18 mouse cellular contexts compared by ENCODE assay signal in the genomic region with DNA sequence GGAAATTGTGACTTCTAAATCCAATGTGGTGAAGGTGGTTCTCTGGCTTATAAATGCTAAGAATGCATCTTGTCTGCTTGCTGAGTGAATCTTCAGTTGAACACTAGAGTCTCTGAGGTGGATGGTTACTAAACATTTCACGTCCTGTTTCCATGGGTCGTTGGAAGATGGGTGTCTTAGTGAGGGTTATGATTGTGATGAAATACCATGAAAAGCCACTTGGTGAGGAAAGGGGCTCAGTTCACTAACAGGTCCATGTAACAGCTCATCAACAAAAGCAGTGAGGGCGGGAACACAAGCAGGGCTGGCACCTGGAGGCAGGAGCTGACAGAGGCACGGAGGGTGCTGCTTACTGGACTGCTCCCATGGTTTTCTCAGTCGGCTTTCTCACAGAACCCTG. TPM values are rescaled to one million over a fixed set of nuclear protein-coding genes. Genes with fewer than 3 reads are reported as not detected.
A peak's percentile ranks its signal among the peaks of the same experiment; 100 is the strongest.
DNase-seq lines count a peak whose midpoint lies in the region; ATAC-seq lines count a peak whose summit lies in the region.
"Had no signal": no experiment of that assay in that cellular context is flagged by ENCODE, and none has a peak within 500 bp of the region (broad histone marks: within the 10 kb centered on the region; RNA-seq: fewer than 3 reads in every experiment).

No protein-coding gene starts in this region.

- DNase-seq in frontal cortex, postnatal 14 days (ENCODE audit: low spot score in 2 of 2) = no peak
- DNase-seq in 3T3-L1 (ENCODE audit: low read depth, low spot score) (peak; percentile 5), 416B (ENCODE audit: low read depth) (peak; percentile 39)
- no peak for DNase-seq in lung, postnatal 4 days
- DNase-seq in layer of hippocampus, adult 9-11 months = no peak
- DNase-seq: adrenal gland, adult 2 months; adrenal gland, postnatal 10 days; adrenal gland, postnatal 25 days; cerebellum, adult 11-12 months; cerebellum, adult 2 months; cerebellum, adult 9-10 months; cerebellum, postnatal 10 days; cerebellum, postnatal 25 days; forebrain, postnatal 0 days had no signal

- ATAC-seq in frontal cortex, adult (ENCODE audit: low TSS enrichment) = 0 out of 2 replicates have a peak, but pooled peaks have one; percentile 18
- ATAC-seq in megakaryocyte, adult 5-6 weeks (ENCODE audit: poor library complexity, severe bottlenecking) = 0 out of 2 replicates have a peak, but pooled peaks have one; percentile 15
- ATAC-seq in cerebellum, adult (ENCODE audit: insufficient number of reproducible peaks, low FRiP score, low TSS enrichment) = no peak
- ATAC-seq: forebrain, embryonic 14.5 days; forebrain, postnatal 0 days had no signal

RNA-seq across cellular contexts. Expression of a gene that starts 59.6 kb away (rescaled TPM):
- total RNA-seq in megakaryocyte, adult 5-6 weeks (2015) = 154 and 156 TPM in 2 replicates
- total RNA-seq in megakaryocyte, adult 5-6 weeks (2017) = 239 and 259 TPM in 2 replicates

Comparison
In these comparisons a context has a peak if more than half of its experiments do, and no peak if none do; other contexts are left out.
1. DNase-seq: peak in 3T3-L1 (single experiment) and 416B (single experiment); none in frontal cortex, postnatal 14 days (0 of 2), lung, postnatal 4 days (0 of 2) and layer of hippocampus, adult 9-11 months (single experiment).